Mouse (Mus musculus) hindbrain, embryonic 16.5 days (tissue): ENCODE data around the gene Hist1h2bh. TPM values are rescaled to one million over a fixed set of nuclear protein-coding genes. Genes with fewer than 3 reads are reported as not detected.
"Not testable (repeated sequence)": the region's sequence is repeated elsewhere in the genome, so short reads cannot be mapped to it uniquely, and the experiment has no call there.

ENCODE experiments used
- ATAC-seq: fragments of 200-750 bp; cut with Nextera tagmentation; 2 replicates; pipeline ENCODE4 v1.8.0; 2017; ENCODE audit warnings: moderate TSS enrichment, moderate library complexity
- H3K27ac ChIP-seq: fragments of 300-500 bp; sonication (generic); 2 replicates; pipeline ENCODE4 v1.5.1; 2014; ENCODE audit warnings: low read depth, mild to moderate bottlenecking, control low read depth, low read length, moderate library complexity
- H3K27me3 ChIP-seq: fragments of 300-500 bp; sonication (generic); replicated peaks from 2 replicates; pipeline ENCODE4 v1.6.1; 2014; ENCODE audit warnings: low read length; ENCODE audit not compliant: control insufficient read depth, insufficient read depth
- H3K36me3 ChIP-seq: fragments of 300-500 bp; sonication (generic); 2 replicates; pipeline ENCODE4 v1.6.1; 2014; ENCODE audit warnings: mild to moderate bottlenecking, low read length, moderate library complexity, mixed read lengths; ENCODE audit not compliant: control insufficient read depth, insufficient read depth
- H3K4me1 ChIP-seq: fragments of 300-500 bp; sonication (generic); 2 replicates; pipeline ENCODE4 v1.6.1; 2014; ENCODE audit warnings: low read depth, low read length; ENCODE audit not compliant: control insufficient read depth, insufficient read depth
- H3K4me2 ChIP-seq: fragments of 300-500 bp; sonication (generic); 2 replicates; pipeline ENCODE4 v1.6.1; 2014; ENCODE audit warnings: mild to moderate bottlenecking, low read length, control low read depth, moderate library complexity
- H3K4me3 ChIP-seq: fragments of 300-500 bp; sonication (generic); 2 replicates; pipeline ENCODE4 v1.5.1; 2014; ENCODE audit warnings: mild to moderate bottlenecking, low read length, control low read depth, moderate library complexity
- H3K9ac ChIP-seq: fragments of 300-500 bp; sonication (generic); 2 replicates; pipeline ENCODE4 v1.6.1; 2014; ENCODE audit warnings: low read depth, mild to moderate bottlenecking, control low read depth, low read length, moderate library complexity
- H3K9me3 ChIP-seq: fragments of 300-500 bp; sonication (generic); 2 replicates; pipeline ENCODE4 v1.6.1; 2014; ENCODE audit warnings: mild to moderate bottlenecking, low read length, moderate library complexity; ENCODE audit not compliant: control insufficient read depth
- WGBS: fragments of 180-500 bp; shearing (Covaris S2); extraction: QIAGEN DNeasy Blood & Tissue Kit; methylation state at CpG from one replicate; pipeline ENCODE4 v1.1.7; 2014; 5-methylcytosine and 5-hydroxymethylcytosine counted together
- polyA plus RNA-seq: library from polyadenylated mRNA; unstranded; fragments of >200 nt; fragmentation: Nextera tagmentation; extraction: Ambion mirVana; gene quantifications from 2 replicates; pipeline ENCODE4 v1.2.1, GENCODE M21; 2015

Hist1h2bh gene
- polyA plus RNA-seq, 1 experiment from 2014 or later, result 0.29 TPM

DNA sequence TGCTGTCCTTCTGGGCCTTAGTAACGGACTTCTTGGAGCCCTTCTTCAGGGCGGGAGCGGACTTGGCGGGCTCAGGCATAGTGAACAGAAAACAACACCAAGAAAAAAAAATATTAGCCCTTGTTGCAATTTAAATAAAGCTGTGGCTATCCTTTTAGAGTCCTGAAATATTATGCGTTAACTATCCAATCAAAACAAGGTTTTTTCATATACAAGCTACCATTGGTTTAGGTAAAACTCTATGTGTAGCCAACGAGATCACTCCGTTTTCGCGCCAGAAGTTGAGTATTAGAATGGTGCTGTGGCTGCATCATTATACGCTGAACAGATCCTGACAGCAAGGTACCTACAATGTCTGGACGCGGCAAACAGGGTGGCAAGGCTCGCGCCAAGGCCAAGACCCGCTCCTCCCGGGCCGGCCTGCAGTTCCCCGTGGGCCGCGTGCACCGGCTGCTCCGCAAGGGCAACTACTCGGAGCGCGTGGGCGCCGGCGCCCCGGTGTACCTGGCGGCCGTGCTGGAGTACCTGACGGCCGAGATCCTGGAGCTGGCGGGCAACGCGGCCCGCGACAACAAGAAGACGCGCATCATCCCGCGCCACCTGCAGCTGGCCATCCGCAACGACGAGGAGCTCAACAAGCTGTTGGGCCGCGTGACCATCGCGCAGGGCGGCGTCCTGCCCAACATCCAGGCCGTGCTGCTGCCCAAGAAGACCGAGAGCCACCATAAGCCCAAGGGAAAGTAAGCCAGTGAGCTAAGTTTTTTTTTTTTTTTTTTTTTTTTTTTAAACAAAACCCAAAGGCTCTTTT is 9.4 kb downstream of the Hist1h2bh start, which contains the start of gene Hist1h2af:
Gene Hist1h2af (plus strand): TSS at position 347 of the 808 bp plus-strand sequence.
- H3K27me3 ChIP-seq, H3K9me3 ChIP-seq, H3K36me3 ChIP-seq: not testable (repeated sequence)
- Histone ChIP-seq H3K9ac (peak within 1 kb of the TSS; percentile 47), H3K4me3 (peak within 1 kb of the TSS; percentile 48), H3K4me2 (peak within 1 kb of the TSS; percentile 63), H3K4me1 (peaks cover 25% of the 10 kb centered on the region), H3K27ac (peak within 1 kb of the TSS; percentile 76)
- peak; percentile 54 for ATAC-seq
- 0% methylated on average over 24 of the region's 53 CpGs for WGBS

DNA sequence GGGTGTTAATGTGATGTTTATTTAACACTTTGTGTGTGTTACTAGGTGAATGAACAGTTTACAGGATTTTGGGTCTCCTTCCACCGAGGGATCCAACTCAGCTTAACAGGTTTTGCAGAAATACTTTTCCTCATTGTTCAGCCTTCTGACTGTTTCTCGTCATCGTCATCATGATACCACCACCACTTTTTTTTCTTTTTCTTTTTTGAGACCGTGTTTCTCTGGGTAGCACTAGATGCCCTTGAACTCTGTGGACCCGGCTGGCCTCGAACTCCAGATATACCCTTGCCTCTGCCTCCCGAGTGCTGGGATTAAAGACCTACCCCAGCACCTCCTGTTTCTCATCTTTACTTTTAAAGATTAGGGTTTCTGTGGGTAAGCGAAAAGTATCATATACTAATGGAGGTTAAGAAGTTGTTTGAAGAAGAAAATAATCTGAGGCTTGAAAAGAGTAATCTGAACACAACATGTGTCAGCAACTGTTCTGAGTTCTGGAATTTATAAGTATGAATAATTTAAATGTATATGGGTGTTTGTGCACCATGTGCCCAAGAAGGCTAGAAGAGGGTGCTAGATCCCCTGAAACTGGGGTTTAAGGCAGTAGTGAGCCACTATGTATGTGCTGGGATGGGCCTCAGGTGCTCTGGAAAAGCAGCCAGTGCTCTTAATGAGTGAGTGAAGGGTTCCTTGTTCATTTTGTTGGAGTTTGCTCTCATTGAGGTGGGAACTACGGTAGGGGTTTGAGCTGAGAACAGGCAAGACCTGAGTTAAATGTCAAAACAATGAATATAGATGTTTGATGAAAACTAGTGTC is 10.7 kb downstream of the Hist1h2bh start:
- 24% methylated on average over 9 of the region's 9 CpGs for WGBS
- Histone ChIP-seq H3K36me3 (no peaks in the 10 kb centered on the region), H3K9me3 (no peaks in the 10 kb centered on the region), H3K4me2 (peak overlapping the region; percentile 65), H3K4me1 (peaks cover 25% of the 10 kb centered on the region), H3K4me3 (peak overlapping the region; percentile 44), H3K9ac (peak overlapping the region; percentile 13; the same call in 1 of the 2 replicates), H3K27ac (peak overlapping the region; percentile 90), H3K27me3 (no peaks in the 10 kb centered on the region)
- no peak for ATAC-seq

DNA sequence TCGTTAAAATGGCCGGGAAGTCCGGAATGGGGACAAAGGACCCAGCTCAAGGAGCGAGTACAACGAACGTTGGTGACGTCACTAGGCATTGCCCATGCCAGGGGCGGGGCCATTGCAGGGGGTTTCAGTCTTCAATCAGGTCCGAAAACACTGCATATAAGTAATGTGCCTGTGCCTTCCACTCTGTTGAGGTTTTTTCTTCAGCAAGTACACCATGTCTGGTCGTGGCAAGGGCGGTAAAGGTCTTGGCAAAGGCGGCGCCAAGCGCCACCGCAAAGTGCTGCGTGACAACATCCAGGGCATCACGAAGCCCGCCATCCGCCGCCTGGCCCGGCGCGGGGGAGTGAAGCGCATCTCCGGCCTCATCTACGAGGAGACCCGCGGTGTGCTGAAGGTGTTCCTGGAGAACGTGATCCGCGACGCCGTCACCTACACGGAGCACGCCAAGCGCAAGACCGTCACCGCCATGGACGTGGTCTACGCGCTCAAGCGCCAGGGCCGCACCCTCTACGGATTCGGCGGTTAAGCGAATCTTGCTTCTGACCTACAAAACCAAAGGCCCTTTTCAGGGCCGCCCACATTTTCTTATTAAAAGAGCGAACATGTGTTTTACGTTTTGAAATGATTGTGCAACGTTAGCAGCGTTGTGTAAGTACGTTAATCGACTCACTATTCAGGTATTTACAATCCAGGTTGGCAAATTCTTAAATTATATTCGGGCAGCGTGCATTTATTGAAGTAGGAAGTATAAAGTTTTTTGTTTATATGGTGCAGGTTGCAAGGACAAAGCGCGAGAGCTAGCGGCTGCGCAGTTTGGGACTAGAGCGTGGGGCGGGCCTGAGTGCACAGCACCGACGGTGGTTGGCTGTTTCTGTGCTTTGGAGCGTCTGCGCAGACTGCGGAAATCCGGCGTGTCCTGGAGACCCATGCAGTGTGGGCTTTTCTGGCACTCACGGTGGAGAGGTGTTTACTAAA is 12.0 kb downstream of the Hist1h2bh start, which contains the start of gene Hist1h4h:
Gene Hist1h4h (plus strand): TSS at position 150 of the 975 bp plus-strand sequence.
- Histone ChIP-seq H3K9ac (peak within 1 kb of the TSS; percentile 71), H3K27me3 (no peaks in the 10 kb centered on the region), H3K4me3 (peak within 1 kb of the TSS; percentile 44), H3K9me3 (no peaks in the 10 kb centered on the region), H3K36me3 (no peaks in the 10 kb centered on the region), H3K4me2 (peak within 1 kb of the TSS; percentile 65), H3K27ac (peak within 1 kb of the TSS; percentile 90), H3K4me1 (peaks cover 28% of the 10 kb centered on the region)
- under 1% methylated on average over 53 of the region's 70 CpGs for WGBS
- peak; percentile 85 for ATAC-seq

DNA sequence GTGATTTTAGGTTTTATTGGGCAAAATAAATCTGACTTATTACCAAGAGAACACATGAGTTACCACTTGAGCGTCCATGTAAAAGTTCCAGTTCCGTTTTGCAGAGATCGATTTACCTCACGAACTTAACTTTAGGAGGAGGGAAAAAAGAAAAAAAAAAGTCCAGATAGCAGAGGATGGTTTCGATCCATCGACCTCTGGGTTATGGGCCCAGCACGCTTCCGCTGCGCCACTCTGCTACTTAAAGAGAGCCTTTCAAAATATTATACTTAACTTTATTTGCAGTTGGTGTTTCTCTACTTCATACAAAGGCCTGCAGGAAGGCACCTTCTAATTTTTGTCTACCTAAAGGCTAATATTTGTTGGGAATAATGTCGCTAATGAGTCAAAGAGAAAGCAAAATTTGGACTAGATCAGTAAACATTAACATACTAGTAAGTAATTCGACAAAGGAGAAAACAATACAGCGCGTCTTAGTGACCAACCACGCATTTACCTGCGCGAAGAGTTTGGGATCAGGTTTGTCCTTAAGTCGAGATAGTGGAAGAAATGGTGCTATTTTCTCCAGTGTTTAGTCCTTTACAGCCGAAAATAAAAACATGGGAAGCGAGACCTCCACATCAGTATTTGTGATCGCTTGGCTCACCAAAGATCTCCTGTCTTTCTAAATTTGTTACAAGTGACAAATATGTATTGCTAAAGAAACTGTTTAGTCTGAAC is 12.9 kb downstream of the Hist1h2bh start:
- no peak for ATAC-seq
- Histone ChIP-seq H3K4me1 (peaks cover 28% of the 10 kb centered on the region), H3K4me2 (peak overlapping the region; percentile 61), H3K36me3 (no peaks in the 10 kb centered on the region), H3K9me3 (no peaks in the 10 kb centered on the region), H3K27me3 (no peaks in the 10 kb centered on the region), H3K4me3 (peak overlapping the region; percentile 44), H3K9ac (peak overlapping the region; percentile 71), H3K27ac (peak overlapping the region; percentile 90)
- WGBS, result under 1% methylated on average over 20 of the region's 20 CpGs

DNA sequence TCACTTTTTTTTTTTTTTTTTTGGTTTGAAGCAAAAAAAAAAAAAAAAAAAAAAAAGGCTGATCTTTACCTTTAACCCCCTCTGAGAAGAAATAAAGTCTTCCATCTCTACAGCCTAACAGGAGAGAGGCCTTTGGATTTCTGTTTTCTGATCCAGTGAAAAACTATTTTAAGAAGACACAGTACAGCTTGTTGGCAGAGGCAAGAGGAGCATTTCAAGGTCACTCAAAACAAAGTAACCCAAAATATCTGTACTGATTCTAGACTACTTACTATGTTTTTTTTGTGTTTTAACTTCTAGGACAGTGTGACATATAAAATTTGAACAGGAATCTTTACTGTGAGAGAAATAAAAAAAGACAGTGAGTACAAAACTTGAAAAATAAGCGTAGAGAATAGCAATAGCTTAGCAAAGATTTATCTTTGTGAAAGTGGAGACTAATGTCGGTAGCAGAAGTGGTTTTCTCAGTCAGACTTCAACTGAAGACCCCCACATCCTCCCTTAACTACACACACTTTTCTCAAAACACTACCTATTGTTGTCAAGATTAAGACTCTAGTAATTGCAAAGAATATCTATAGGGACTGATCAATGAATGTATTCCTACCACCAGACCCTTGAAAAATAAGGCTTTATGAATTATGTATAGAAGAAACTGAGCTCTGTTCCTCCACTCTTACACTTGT is 13.6 kb downstream of the Hist1h2bh start:
- no peak overlapping the region for H3K9ac ChIP-seq
- WGBS, result 40% methylated on average over 2 of the region's 2 CpGs
- ATAC-seq, result no peak
- H3K36me3 ChIP-seq, result no peaks in the 10 kb centered on the region
- no peak overlapping the region for H3K27ac ChIP-seq
- H3K4me2 ChIP-seq, result peak overlapping the region; percentile 61
- H3K27me3 ChIP-seq, result no peaks in the 10 kb centered on the region
- no peaks in the 10 kb centered on the region for H3K9me3 ChIP-seq
- H3K4me3 ChIP-seq, result peak overlapping the region; percentile 44
- peaks cover 26% of the 10 kb centered on the region for H3K4me1 ChIP-seq

DNA sequence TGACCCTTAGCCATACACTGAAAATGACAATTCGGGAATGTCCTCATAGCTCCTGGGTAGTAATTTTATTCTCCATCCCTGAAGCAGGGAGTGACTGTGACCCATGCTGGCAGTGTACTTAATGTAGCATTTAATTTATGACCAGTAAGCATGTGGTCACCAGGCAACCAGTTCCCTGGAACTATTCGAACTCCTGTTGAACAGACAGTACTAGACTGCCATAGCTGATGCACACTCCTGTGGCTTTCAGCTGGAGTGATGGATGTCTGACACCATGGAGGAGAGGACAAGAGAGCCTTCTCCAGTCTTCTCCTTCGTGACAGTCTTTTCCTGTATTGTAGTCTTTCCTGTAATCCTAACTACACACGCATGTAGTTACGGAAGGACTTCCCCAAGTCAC is 14.2 kb downstream of the Hist1h2bh start:
- 57% methylated on average over 5 of the region's 5 CpGs for WGBS
- no peaks in the 10 kb centered on the region for H3K27me3 ChIP-seq
- no peaks in the 10 kb centered on the region for H3K9me3 ChIP-seq
- no peak overlapping the region for H3K4me3 ChIP-seq
- no peak overlapping the region for H3K9ac ChIP-seq
- H3K27ac ChIP-seq, result no peak overlapping the region
- ATAC-seq, result no peak
- H3K4me1 ChIP-seq, result peaks cover 22% of the 10 kb centered on the region
- no peaks in the 10 kb centered on the region for H3K36me3 ChIP-seq
- H3K4me2 ChIP-seq, result no peak overlapping the region

DNA sequence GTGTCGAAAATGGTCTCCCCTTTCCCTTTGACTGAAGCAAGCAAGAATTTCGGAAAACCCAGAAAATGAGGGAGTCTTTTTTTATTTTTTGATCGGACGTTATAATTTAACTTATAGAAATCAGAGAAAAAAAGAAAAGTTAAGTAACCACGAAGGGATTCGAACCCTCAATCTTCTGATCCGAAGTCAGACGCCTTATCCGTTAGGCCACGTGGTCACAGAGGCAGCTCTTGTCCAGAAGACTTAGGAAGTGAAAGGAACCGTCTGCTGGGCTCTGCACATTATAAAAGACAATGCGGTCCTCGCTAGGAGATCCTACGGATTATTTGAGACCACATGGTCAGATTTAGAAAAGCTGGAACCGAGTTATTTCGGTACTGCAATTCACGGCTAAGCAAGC is 16.9 kb downstream of the Hist1h2bh start:
- 0% methylated on average over 17 of the region's 17 CpGs for WGBS
- H3K27ac ChIP-seq, result peak overlapping the region; percentile 55
- H3K36me3 ChIP-seq, result no peaks in the 10 kb centered on the region
- H3K27me3 ChIP-seq, result no peaks in the 10 kb centered on the region
- peak; percentile 67 for ATAC-seq
- H3K4me2 ChIP-seq, result peak overlapping the region; percentile 54
- H3K4me1 ChIP-seq, result peaks cover 5% of the 10 kb centered on the region; the same call in 1 of the 2 replicates
- peak overlapping the region; percentile 45 for H3K4me3 ChIP-seq
- peak overlapping the region; percentile 56 for H3K9ac ChIP-seq
- no peaks in the 10 kb centered on the region for H3K9me3 ChIP-seq
